Mouse (Mus musculus) lung, embryonic 14.5 days (tissue): ENCODE results near the gene Nr2f6. TPM values are rescaled to one million over a fixed set of nuclear protein-coding genes. Genes with fewer than 3 reads are reported as not detected.

Experiments used
- ATAC-seq: fragments of 200-750 bp; cut with Nextera tagmentation; 2 replicates; pipeline ENCODE4 v1.8.0; 2017; ENCODE audit warnings: mild to moderate bottlenecking, moderate TSS enrichment, moderate library complexity; ENCODE audit not compliant: insufficient read depth
- DNase-seq: peaks from one replicate; pipeline ENCODE4 v3.0.0-alpha.2; 2015
- H3K27ac ChIP-seq: fragments of 300-500 bp; sonication (generic); 2 replicates; pipeline ENCODE4 v1.5.1; 2014; ENCODE audit warnings: low read depth, mild to moderate bottlenecking, moderate library complexity
- H3K27me3 ChIP-seq: fragments of 300-500 bp; sonication (generic); 2 replicates; pipeline ENCODE4 v1.6.1; 2014; ENCODE audit warnings: low read length, control low read depth; ENCODE audit not compliant: insufficient read depth
- H3K36me3 ChIP-seq: fragments of 300-500 bp; sonication (generic); 2 replicates; pipeline ENCODE4 v1.6.1; 2014; ENCODE audit warnings: control low read depth; ENCODE audit not compliant: insufficient read depth
- H3K4me1 ChIP-seq: fragments of 300-500 bp; sonication (generic); 2 replicates; pipeline ENCODE4 v1.6.1; 2014; ENCODE audit warnings: antibody characterized with exemption, control low read depth; ENCODE audit not compliant: insufficient read depth
- H3K4me2 ChIP-seq: fragments of 300-500 bp; sonication (generic); 2 replicates; pipeline ENCODE4 v1.6.1; 2014; ENCODE audit warnings: mild to moderate bottlenecking
- H3K4me3 ChIP-seq: fragments of 300-500 bp; sonication (generic); 2 replicates; pipeline ENCODE4 v1.5.1; 2014; ENCODE audit warnings: low read depth, low read length
- H3K9ac ChIP-seq: fragments of 300-500 bp; sonication (generic); 2 replicates; pipeline ENCODE4 v1.6.1; 2014
- H3K9me3 ChIP-seq: fragments of 300-500 bp; sonication (generic); 2 replicates; pipeline ENCODE4 v1.6.1; 2016; ENCODE audit warnings: low read depth, low read length, control low read depth
- CTCF ChIP-seq: IDR thresholded peaks from 2 replicates; pipeline ENCODE4 v1.5.1; 2016; ENCODE audit warnings: antibody characterized with exemption, low read depth
- WGBS: fragments of 180-500 bp; shearing (Covaris S2); extraction: QIAGEN DNeasy Blood & Tissue Kit; methylation state at CpG from one replicate; pipeline ENCODE4 v1.1.7; 2014; 5-methylcytosine and 5-hydroxymethylcytosine counted together
- polyA plus RNA-seq: library from polyadenylated mRNA; unstranded; fragments of >200 nt; fragmentation: Nextera tagmentation; extraction: Ambion mirVana; gene quantifications from 2 replicates; pipeline ENCODE4 v1.2.1, GENCODE M21; 2014

Gene Nr2f6
- 94.7 and 102 TPM in 2 replicates for polyA plus RNA-seq

DNA sequence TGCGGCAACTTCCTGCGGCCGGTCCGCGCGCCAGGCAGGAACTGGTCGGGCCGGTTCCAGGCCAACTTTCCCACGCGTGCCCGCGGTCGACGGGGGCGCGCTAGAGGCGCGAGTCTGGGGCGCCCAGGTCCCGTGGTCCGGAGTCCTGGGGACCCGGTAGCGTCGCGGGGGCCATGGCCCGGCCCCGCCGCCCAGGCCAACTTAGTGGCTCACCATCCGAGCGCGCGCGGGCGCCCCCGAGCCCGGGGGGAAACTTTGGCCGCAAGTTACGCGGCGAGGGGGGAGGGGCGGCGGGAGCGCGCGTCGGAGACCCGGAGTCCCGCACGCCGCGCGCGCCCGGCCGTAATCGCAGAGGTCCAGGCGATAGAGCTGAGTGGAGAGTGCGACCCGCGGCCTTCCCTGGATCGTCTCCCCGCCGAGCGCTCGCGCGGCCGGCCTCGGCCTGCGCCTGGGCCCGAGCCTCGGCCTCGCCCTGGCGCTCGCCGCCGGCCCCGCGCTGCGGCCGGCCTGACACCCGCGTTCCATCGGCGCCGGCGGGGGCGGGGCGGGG lies at the start of gene Nr2f6:
Gene Nr2f6, minus strand, starts transcription at position 540 of the 550 bp plus-strand sequence.
- no peak for TF ChIP-seq CTCF
- Histone ChIP-seq H3K27me3 (no peaks in the 10 kb centered on the region), H3K4me1 (peaks cover 22% of the 10 kb centered on the region), H3K36me3 (peaks cover 20% of the 10 kb centered on the region), H3K4me3 (peak within 1 kb of the TSS; percentile 90), H3K27ac (peak within 1 kb of the TSS; percentile 95), H3K9me3 (no peaks in the 10 kb centered on the region), H3K4me2 (peak within 1 kb of the TSS; percentile 98), H3K9ac (peak within 1 kb of the TSS; percentile 84)
- WGBS, result under 1% methylated on average over 76 of the region's 89 CpGs
- peak; percentile 63 for ATAC-seq
- peak; percentile 80 for DNase-seq

GRCm38 (mm10) chr8:71422121-71422520 lies 40.4 kb upstream of the Nr2f6 start:
- ATAC-seq (no peak), DNase-seq (no peak)
- H3K4me3 ChIP-seq, result no peak overlapping the region
- no peaks in the 10 kb centered on the region for H3K4me1 ChIP-seq
- H3K27me3 ChIP-seq, result no peaks in the 10 kb centered on the region
- no peak for TF ChIP-seq CTCF
- H3K36me3 ChIP-seq, result no peaks in the 10 kb centered on the region
- H3K9me3 ChIP-seq, result no peaks in the 10 kb centered on the region
- H3K27ac ChIP-seq, result no peak overlapping the region
- no peak overlapping the region for H3K4me2 ChIP-seq
- no peak overlapping the region for H3K9ac ChIP-seq

GRCm38 (mm10) chr8:71411535-71412273 lies 29.9 kb upstream of the Nr2f6 start:
- H3K9me3 ChIP-seq, result no peaks in the 10 kb centered on the region
- H3K4me1 ChIP-seq, result no peaks in the 10 kb centered on the region
- ATAC-seq (no peak), DNase-seq (no peak)
- no peak overlapping the region for H3K27ac ChIP-seq
- H3K9ac ChIP-seq, result no peak overlapping the region
- H3K4me3 ChIP-seq, result no peak overlapping the region
- H3K4me2 ChIP-seq, result no peak overlapping the region
- no peak for TF ChIP-seq CTCF
- H3K27me3 ChIP-seq, result no peaks in the 10 kb centered on the region
- WGBS, result 44% methylated on average over 11 of the region's 11 CpGs
- H3K36me3 ChIP-seq, result peaks cover 32% of the 10 kb centered on the region

DNA sequence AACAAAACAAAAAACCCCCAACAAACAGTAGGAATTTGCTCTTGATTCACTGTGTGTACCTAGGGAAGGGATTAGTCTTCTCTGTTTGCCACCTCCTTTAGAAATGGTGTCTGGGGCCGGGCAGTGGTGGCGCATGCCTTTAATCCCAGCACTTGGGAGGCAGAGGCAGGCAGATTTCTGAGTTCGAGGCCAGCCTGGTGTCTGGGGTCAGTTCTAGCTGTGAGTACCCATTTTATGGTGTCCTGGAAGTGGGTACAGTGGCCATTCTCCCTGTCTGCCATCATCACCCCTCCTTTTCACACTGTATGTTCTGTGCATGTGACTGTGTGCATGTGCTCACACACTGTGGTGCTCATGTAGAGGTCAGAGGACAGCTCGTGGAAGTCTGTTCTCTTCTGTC lies 26.5 kb upstream of the Nr2f6 start:
- TF ChIP-seq CTCF, result no peak
- peaks cover 36% of the 10 kb centered on the region for H3K36me3 ChIP-seq
- 92% methylated on average over 4 of the region's 4 CpGs for WGBS
- no peak overlapping the region for H3K9ac ChIP-seq
- H3K9me3 ChIP-seq, result no peaks in the 10 kb centered on the region
- H3K4me3 ChIP-seq, result no peak overlapping the region
- ATAC-seq (no peak), DNase-seq (no peak)
- no peak overlapping the region for H3K27ac ChIP-seq
- no peaks in the 10 kb centered on the region for H3K27me3 ChIP-seq
- no peak overlapping the region for H3K4me2 ChIP-seq
- H3K4me1 ChIP-seq, result no peaks in the 10 kb centered on the region

GRCm38 (mm10) chr8:71407441-71407840 lies 25.7 kb upstream of the Nr2f6 start:
- no peaks in the 10 kb centered on the region for H3K9me3 ChIP-seq
- no peaks in the 10 kb centered on the region for H3K27me3 ChIP-seq
- peaks cover 36% of the 10 kb centered on the region for H3K36me3 ChIP-seq
- no peak for DNase-seq
- TF ChIP-seq CTCF, result no peak
- no peak overlapping the region for H3K9ac ChIP-seq
- no peaks in the 10 kb centered on the region for H3K4me1 ChIP-seq
- no peak overlapping the region for H3K27ac ChIP-seq
- peak overlapping the region; percentile 78 for H3K4me3 ChIP-seq
- H3K4me2 ChIP-seq, result peak overlapping the region; percentile 88
- WGBS, result 88% methylated on average over 14 of the region's 14 CpGs
- ATAC-seq, result no peak

DNA sequence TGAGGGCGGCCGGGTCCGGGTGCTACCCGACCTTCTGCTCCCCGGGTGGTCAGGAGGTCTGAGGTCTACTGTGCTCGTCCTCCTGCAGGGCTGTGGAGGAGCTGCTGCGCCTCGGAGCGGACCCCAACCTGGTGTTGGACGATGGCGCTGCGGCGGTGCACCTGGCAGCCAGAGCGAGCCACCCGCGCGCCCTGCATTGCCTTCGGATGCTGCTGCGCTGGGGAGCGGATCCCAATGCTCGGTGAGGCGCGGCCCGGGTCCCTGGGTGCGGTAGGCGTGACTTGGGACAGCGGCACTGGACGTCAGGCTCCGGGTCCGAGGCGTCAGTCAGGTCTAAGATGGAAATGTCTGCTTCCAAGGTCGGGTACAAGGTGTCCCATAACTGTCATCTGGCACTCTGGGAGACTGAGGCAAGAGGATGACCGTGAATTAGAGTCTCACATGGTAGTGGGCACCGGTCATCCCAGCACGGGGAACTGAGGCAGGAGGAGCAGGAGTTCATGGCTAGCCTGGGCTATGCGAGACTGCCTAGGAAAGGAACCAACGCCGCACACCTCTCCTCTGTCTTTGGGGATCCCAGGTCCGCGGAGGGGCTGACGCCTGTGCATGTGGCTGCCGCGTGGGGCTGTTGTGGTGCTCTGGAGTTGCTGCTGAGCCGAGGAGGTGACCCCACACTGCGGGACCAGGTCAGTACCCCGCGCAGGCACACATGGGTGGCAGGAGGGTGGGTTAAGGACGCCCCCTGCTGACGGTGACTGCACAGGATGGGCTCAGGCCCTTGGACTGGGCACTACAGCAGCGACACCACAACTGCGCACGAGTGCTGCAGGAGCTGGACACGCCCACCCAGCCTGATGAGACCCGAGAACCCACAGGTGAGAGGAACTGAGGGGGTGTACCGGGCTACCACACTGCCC lies 24.6 kb upstream of the Nr2f6 start:
- Histone ChIP-seq H3K4me2 (peak overlapping the region; percentile 88), H3K36me3 (peaks cover 36% of the 10 kb centered on the region), H3K9ac (peak overlapping the region; percentile 79), H3K9me3 (no peaks in the 10 kb centered on the region), H3K4me3 (peak overlapping the region; percentile 78), H3K27me3 (no peaks in the 10 kb centered on the region), H3K27ac (peak overlapping the region; percentile 46), H3K4me1 (no peaks in the 10 kb centered on the region)
- peak; percentile 94 for TF ChIP-seq CTCF
- DNase-seq (peak; percentile 88), ATAC-seq (peak; percentile 84)
- under 1% methylated on average over 55 of the region's 55 CpGs for WGBS
